Mouse (Mus musculus) heart, postnatal 0 days (tissue): ENCODE data around the gene Wdr63. TPM values are rescaled to one million over a fixed set of nuclear protein-coding genes. Genes with fewer than 3 reads are reported as not detected.

Experiments
- ATAC-seq: fragments of 200-750 bp; cut with Nextera tagmentation; 2 replicates; pipeline ENCODE4 v1.8.0; 2017; ENCODE audit warnings: low read depth, moderate number of reproducible peaks, moderate library complexity; ENCODE audit not compliant: insufficient read depth
- DNase-seq: peaks from one replicate; pipeline ENCODE4 v3.0.0-alpha.2; 2016; ENCODE audit warnings: low spot score
- H3K27ac ChIP-seq: fragments of 300-500 bp; sonication (generic); 2 replicates; pipeline ENCODE4 v1.5.1; 2014; ENCODE audit warnings: low read depth, mild to moderate bottlenecking
- H3K27me3 ChIP-seq: fragments of 300-500 bp; sonication (generic); 2 replicates; pipeline ENCODE4 v1.6.1; 2014; ENCODE audit warnings: low read length, mixed read lengths; ENCODE audit not compliant: control insufficient read depth, insufficient read depth
- H3K36me3 ChIP-seq: fragments of 300-500 bp; sonication (generic); replicated peaks from 2 replicates; pipeline ENCODE4 v1.6.1; 2014; ENCODE audit warnings: low read length, mixed read lengths; ENCODE audit not compliant: control insufficient read depth, insufficient read depth
- H3K4me1 ChIP-seq: fragments of 300-500 bp; sonication (generic); 2 replicates; pipeline ENCODE4 v1.6.1; 2014; ENCODE audit warnings: antibody characterized with exemption; ENCODE audit not compliant: control insufficient read depth, insufficient read depth
- H3K4me2 ChIP-seq: fragments of 300-500 bp; sonication (generic); 2 replicates; pipeline ENCODE4 v1.6.1; 2014; ENCODE audit warnings: low read depth, mild to moderate bottlenecking, low read length, moderate library complexity
- H3K4me3 ChIP-seq: fragments of 300-500 bp; sonication (generic); 2 replicates; pipeline ENCODE4 v1.5.1; 2014; ENCODE audit warnings: low read depth, low read length
- H3K9ac ChIP-seq: fragments of 300-500 bp; sonication (generic); replicated peaks from 2 replicates; pipeline ENCODE4 v1.6.1; 2014; ENCODE audit warnings: low read depth, low read length, mixed read lengths
- H3K9me3 ChIP-seq: fragments of 300-500 bp; sonication (generic); replicated peaks from 2 replicates; pipeline ENCODE4 v1.6.1; 2016; ENCODE audit warnings: low read length; ENCODE audit not compliant: control insufficient read depth
- CTCF ChIP-seq: IDR thresholded peaks from 2 replicates; pipeline ENCODE4 v1.5.1; 2016; ENCODE audit warnings: antibody characterized with exemption, control low read depth, low read depth
- EP300 ChIP-seq: IDR thresholded peaks from 2 replicates; pipeline ENCODE4 v1.6.1; 2016; ENCODE audit warnings: antibody characterized with exemption, low read depth
- WGBS: fragments of 180-500 bp; shearing (Covaris S2); extraction: QIAGEN DNeasy Blood & Tissue Kit; methylation state at CpG from one replicate; pipeline ENCODE4 v1.1.7; 2014; 5-methylcytosine and 5-hydroxymethylcytosine counted together
- polyA plus RNA-seq: library from polyadenylated mRNA; unstranded; fragments of >200 nt; fragmentation: Nextera tagmentation; extraction: Ambion mirVana; gene quantifications from 2 replicates; pipeline ENCODE4 v1.2.1, GENCODE M21; 2015
- total RNA-seq: library from RNA; depleted of rRNA; stranded (reverse); fragments of >200 nt; gene quantifications from 2 replicates; pipeline ENCODE4 v1.2.3, GENCODE M21; 2014; ENCODE audit warnings: low replicate concordance

The Wdr63 gene
- total and polyA plus RNA-seq, 2 experiments from 2014 or later = not detected

DNA sequence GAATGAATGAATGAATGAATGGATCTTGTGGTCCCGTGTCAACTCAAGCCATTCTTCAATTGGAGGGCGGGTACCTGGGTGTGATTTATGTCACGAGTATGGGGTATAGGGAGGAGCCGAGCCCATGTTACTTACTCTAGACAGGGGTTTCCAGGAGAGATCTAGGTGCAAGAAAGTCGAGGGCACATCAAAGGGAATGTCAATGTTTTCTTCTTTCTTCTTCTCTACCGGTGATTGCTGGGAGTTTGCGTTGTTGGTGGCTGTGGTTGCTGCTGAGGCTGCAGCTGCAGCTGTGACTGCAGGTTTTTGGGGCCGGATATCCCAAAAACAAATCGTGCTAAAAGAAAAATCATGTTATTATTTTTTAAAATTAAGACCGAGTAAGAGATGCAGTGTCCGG lies 44.8 kb downstream of the Wdr63 start:
- no peak overlapping the region for H3K9ac ChIP-seq
- ATAC-seq (no peak), DNase-seq (no peak)
- no peak overlapping the region for H3K4me3 ChIP-seq
- H3K27me3 ChIP-seq = no peaks in the 10 kb centered on the region
- no peaks in the 10 kb centered on the region for H3K36me3 ChIP-seq
- no peak overlapping the region for H3K27ac ChIP-seq
- H3K9me3 ChIP-seq = no peaks in the 10 kb centered on the region
- no peak overlapping the region for H3K4me2 ChIP-seq
- 79% methylated on average over 11 of the region's 11 CpGs for WGBS
- TF ChIP-seq CTCF (no peak), EP300 (no peak)
- no peaks in the 10 kb centered on the region for H3K4me1 ChIP-seq

DNA sequence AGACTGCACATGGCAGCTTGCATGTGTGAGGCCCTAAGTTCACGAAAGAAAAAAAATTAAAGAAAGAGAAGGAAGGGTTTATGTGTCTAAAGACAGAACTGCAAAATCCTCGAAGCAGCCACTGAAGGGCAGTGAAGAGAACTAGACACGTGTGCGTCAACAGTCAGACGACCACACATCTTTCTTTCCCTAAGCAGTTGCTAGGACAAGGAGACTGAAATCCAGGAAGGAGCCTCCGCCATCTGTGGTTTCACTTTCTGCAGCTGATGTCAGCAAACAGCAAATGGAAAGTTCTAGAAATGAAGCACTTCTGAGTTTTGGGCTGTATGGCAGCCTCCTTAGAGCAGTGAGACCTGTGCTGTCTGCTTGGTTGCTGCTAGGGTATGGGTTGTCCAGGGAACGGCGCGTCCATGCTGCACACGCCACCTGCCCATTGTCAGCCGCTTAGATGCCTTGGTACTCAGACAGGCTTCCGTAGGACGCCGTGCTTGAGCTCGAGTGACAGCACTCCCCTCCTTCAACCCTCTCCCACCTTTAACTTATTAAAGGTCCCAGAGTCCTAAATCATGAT lies 48.5 kb downstream of the Wdr63 start:
- Histone ChIP-seq H3K4me2 (no peak overlapping the region), H3K9ac (no peak overlapping the region), H3K36me3 (no peaks in the 10 kb centered on the region), H3K27ac (no peak overlapping the region), H3K4me1 (no peaks in the 10 kb centered on the region), H3K27me3 (no peaks in the 10 kb centered on the region), H3K4me3 (no peak overlapping the region), H3K9me3 (no peaks in the 10 kb centered on the region)
- TF ChIP-seq CTCF (no peak), EP300 (no peak)
- WGBS = 80% methylated on average over 15 of the region's 15 CpGs
- DNase-seq = no peak
- no peak for ATAC-seq

GRCm38 (mm10) chr3:146058263-146058662 lies 49.7 kb downstream of the Wdr63 start:
- no peaks in the 10 kb centered on the region for H3K9me3 ChIP-seq
- H3K27ac ChIP-seq = no peak overlapping the region
- peaks cover 3% of the 10 kb centered on the region; the same call in 1 of the 2 replicates for H3K4me1 ChIP-seq
- DNase-seq (peak; percentile 52), ATAC-seq (no peak)
- H3K9ac ChIP-seq = no peak overlapping the region
- 14% methylated on average over 4 of the region's 4 CpGs for WGBS
- H3K27me3 ChIP-seq = no peaks in the 10 kb centered on the region
- no peaks in the 10 kb centered on the region for H3K36me3 ChIP-seq
- TF ChIP-seq CTCF (peak; percentile 79), EP300 (no peak)
- no peak overlapping the region for H3K4me3 ChIP-seq
- H3K4me2 ChIP-seq = no peak overlapping the region

DNA sequence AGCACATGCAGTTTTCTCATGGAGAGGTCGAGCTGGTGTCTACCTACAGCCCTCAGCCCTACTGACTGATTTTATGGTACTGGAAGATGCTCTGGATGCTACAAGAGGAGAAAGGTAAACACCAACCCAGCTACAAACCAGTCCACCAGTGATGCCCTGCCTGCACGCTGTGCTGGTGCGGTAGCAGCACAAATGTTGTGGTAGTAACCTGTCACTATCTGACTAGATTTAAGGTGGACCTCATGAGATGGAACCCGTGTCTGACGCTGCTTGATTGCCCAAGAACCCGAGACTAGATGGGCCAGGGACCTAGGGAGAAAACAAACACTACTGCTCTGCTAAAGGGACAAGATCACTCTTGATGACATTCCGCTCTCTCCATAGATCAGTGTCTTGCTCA lies 50.8 kb downstream of the Wdr63 start:
- Histone ChIP-seq H3K4me2 (no peak overlapping the region), H3K4me3 (no peak overlapping the region), H3K27ac (no peak overlapping the region), H3K4me1 (peaks cover 9% of the 10 kb centered on the region; the same call in 1 of the 2 replicates), H3K9me3 (no peaks in the 10 kb centered on the region), H3K27me3 (no peaks in the 10 kb centered on the region), H3K36me3 (no peaks in the 10 kb centered on the region), H3K9ac (no peak overlapping the region)
- TF ChIP-seq CTCF (no peak), EP300 (no peak)
- ATAC-seq = no peak
- DNase-seq = no peak
- WGBS = 66% methylated on average over 7 of the region's 7 CpGs

DNA sequence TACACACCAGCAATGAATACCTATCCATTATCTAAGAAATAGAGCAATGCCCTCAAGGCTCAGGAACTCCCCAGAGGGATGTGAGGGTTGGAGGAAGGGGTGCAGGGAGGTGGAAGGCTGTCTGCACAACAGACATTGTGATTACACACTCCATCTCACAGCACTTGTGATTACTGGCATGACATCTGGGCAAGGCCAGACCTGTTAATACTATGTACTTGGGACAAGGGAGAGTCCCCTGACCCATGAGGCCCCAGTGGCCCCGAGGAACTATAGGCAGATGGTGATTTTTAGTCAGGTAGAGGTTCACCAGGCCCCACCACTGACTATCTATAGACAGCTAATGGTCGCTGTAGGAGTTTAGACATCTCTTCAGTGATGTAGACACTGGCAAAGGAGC lies 54.1 kb downstream of the Wdr63 start:
- Histone ChIP-seq H3K27ac (no peak overlapping the region), H3K4me1 (peaks cover 13% of the 10 kb centered on the region), H3K4me3 (no peak overlapping the region), H3K9ac (no peak overlapping the region), H3K27me3 (no peaks in the 10 kb centered on the region), H3K9me3 (no peaks in the 10 kb centered on the region), H3K4me2 (no peak overlapping the region), H3K36me3 (no peaks in the 10 kb centered on the region)
- ATAC-seq (no peak), DNase-seq (no peak)
- WGBS = 79% methylated on average over 2 of the region's 2 CpGs
- TF ChIP-seq EP300 = no peak
- TF ChIP-seq CTCF = no peak

GRCm38 (mm10) chr3:146053082-146053814 lies 54.7 kb downstream of the Wdr63 start:
- ATAC-seq = peak; percentile 54
- H3K4me1 ChIP-seq = peaks cover 13% of the 10 kb centered on the region
- no peak for DNase-seq

More at GRCm38 (mm10) chr3:146053082-146053814, 54.7 kb downstream of the Wdr63 start:
- TF ChIP-seq EP300 (no peak), CTCF (peak; percentile 13; the same call in 1 of the 2 replicates)
- no peak overlapping the region for H3K4me3 ChIP-seq
- no peaks in the 10 kb centered on the region for H3K36me3 ChIP-seq
- H3K9me3 ChIP-seq = no peaks in the 10 kb centered on the region
- 53% methylated on average over 6 of the region's 6 CpGs for WGBS
- no peaks in the 10 kb centered on the region for H3K27me3 ChIP-seq
- H3K27ac ChIP-seq = no peak overlapping the region
- H3K4me2 ChIP-seq = no peak overlapping the region
- no peak overlapping the region for H3K9ac ChIP-seq
